Mouse (Mus musculus): ENCODE data around the gene 1190005I06Rik. TPM values are rescaled to one million over a fixed set of nuclear protein-coding genes. Genes with fewer than 3 reads are reported as not detected.

1190005I06Rik gene
- 6.5 and 11.8 TPM in 2 replicates for polyA plus RNA-seq (2016; fragmentation: Nextera tagmentation; extraction: Ambion mirVana)

DNA sequence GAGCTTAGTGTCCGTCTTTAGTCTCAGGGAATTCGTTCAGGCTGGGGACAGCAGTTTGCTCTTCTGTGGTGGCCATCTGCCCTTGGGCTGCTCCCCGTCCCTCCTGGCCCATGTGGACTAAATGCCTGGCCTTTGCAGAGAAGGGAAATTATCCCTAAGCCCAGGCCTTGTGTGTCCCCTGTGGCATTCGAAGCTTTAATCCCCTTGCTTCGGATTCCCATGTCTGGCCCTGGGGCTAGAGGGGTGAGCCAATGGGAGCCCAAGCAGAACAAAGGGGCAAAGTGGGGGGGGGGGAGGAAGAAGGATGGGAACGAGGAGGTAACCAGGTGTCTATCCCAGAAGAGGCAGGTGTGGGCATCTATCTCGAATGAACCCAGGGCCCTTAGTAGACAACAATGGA lies at the start of gene 1190005I06Rik:
Gene 1190005I06Rik, minus strand, starts transcription at position 101 of the 400 bp plus-strand sequence.
- Histone ChIP-seq H3K4me2 (replicated peaks) (no peak within 1 kb of the TSS), H3K9me3 (no peaks in the 10 kb centered on the region), H3K27me3 (no peaks in the 10 kb centered on the region), H3K4me1 (no peaks in the 10 kb centered on the region; the same call in 1 of the 2 replicates), H3K4me3 (no peak within 1 kb of the TSS), H3K36me3 (0 out of 2 replicates have a peak, but pooled peaks cover 9% of the 10 kb centered on the region), H3K27ac (no peak within 1 kb of the TSS), H3K9ac (no peak within 1 kb of the TSS)
- ATAC-seq (ENCODE audit: insufficient number of reproducible peaks, insufficient read depth, low FRiP score, low TSS enrichment) = no peak
- WGBS = 31% methylated on average over 7 of the region's 7 CpGs

DNA sequence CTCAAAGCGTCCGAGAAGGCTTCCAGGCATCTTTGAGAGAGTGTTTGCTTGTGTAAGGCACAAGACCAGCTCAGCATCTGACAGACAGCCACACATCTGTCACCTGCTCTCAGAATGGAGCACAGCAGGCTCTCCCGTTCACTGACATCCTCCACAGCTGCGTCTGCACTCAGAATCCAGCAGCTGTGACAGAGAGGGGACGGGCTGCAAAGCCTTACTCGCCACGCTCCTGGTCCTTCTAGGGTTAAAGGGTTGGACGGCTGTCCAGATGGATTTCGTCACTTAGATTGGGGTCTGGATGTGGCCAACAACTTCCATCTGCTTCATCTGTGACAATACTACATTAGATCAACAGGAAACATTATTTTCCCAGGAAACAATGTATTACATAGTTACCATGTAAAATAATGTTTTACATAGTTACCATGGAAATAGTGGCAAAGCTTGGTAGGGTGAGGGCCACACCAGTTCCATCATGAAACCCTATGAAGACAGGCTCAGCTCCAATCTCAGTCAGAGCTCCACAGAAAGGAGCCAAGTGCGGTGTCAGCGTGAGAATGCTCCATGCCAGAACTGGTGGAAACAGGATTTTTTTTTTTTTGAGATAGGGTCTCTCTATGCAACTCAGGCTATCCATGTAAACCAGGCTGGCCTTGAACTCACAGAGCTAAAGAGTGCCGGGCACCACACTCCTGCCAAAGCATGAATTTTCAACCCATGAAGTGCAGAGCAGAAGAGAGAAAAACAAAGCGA lies 49.1 kb upstream of the 1190005I06Rik start:
- Histone ChIP-seq H3K27me3 (no peaks in the 10 kb centered on the region), H3K4me3 (no peak overlapping the region), H3K4me2 (replicated peaks) (no peak overlapping the region), H3K27ac (no peak overlapping the region), H3K9ac (no peak overlapping the region), H3K4me1 (0 out of 2 replicates have a peak, but pooled peaks cover 5% of the 10 kb centered on the region), H3K9me3 (no peaks in the 10 kb centered on the region), H3K36me3 (no peaks in the 10 kb centered on the region)
- ATAC-seq (ENCODE audit: insufficient number of reproducible peaks, insufficient read depth, low FRiP score, low TSS enrichment) = no peak
- WGBS = 58% methylated on average over 13 of the region's 13 CpGs

- H3K9me3 ChIP-seq = no peaks in the 10 kb centered on the region
- no peaks in the 10 kb centered on the region for H3K36me3 ChIP-seq
- H3K4me3 ChIP-seq = no peak overlapping the region
- 53% methylated on average over 22 of the region's 22 CpGs for WGBS
- no peak overlapping the region for H3K4me2 ChIP-seq (replicated peaks)
- H3K27ac ChIP-seq = no peak overlapping the region
- 0 out of 2 replicates have a peak, but pooled peaks cover 5% of the 10 kb centered on the region for H3K4me1 ChIP-seq
- no peak for ATAC-seq (ENCODE audit: insufficient number of reproducible peaks, insufficient read depth, low FRiP score, low TSS enrichment)
- H3K27me3 ChIP-seq = no peaks in the 10 kb centered on the region
- no peak overlapping the region; the same call in 1 of the 2 replicates for H3K9ac ChIP-seq
These were observed 46.5 kb upstream of the 1190005I06Rik start for GRCm38 (mm10) chr8:120693861-120694493.

DNA sequence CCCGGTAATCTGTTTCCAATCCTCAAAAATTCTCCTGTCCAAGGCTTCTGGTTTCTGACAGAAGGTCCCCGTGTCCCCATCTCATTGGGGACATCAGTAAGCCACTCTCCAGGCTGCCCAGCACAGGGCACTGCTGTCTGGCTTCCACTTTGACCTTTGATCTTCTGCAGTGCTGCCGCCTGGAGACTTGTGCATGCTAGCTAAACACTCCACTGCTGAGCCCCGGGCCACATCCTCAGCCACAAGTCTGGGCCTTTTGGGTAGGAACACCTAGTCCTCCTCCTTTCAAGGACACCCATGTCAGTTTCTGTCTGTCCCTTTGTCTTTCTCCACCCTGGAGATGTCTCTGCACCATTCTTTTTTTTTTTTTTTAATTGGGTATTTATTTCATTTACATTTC lies 45.5 kb upstream of the 1190005I06Rik start:
- Histone ChIP-seq H3K27me3 (no peaks in the 10 kb centered on the region), H3K4me1 (0 out of 2 replicates have a peak, but pooled peaks cover 5% of the 10 kb centered on the region), H3K9ac (no peak overlapping the region), H3K4me2 (replicated peaks) (no peak overlapping the region), H3K27ac (no peak overlapping the region), H3K4me3 (no peak overlapping the region), H3K36me3 (no peaks in the 10 kb centered on the region), H3K9me3 (no peaks in the 10 kb centered on the region)
- WGBS = 47% methylated on average over 4 of the region's 4 CpGs
- no peak for ATAC-seq (ENCODE audit: insufficient number of reproducible peaks, insufficient read depth, low FRiP score, low TSS enrichment)

GRCm38 (mm10) chr8:120688511-120688910 lies 41.1 kb upstream of the 1190005I06Rik start:
- Histone ChIP-seq H3K4me2 (replicated peaks) (no peak overlapping the region), H3K9me3 (no peaks in the 10 kb centered on the region), H3K9ac (no peak overlapping the region), H3K27me3 (no peaks in the 10 kb centered on the region), H3K36me3 (no peaks in the 10 kb centered on the region), H3K27ac (no peak overlapping the region), H3K4me1 (peaks cover 21% of the 10 kb centered on the region; the same call in 1 of the 2 replicates), H3K4me3 (no peak overlapping the region)
- 87% methylated on average over 7 of the region's 7 CpGs for WGBS
- ATAC-seq (ENCODE audit: insufficient number of reproducible peaks, insufficient read depth, low FRiP score, low TSS enrichment) = no peak

- Histone ChIP-seq H3K4me1 (peaks cover 21% of the 10 kb centered on the region; the same call in 1 of the 2 replicates), H3K27me3 (no peaks in the 10 kb centered on the region), H3K27ac (no peak overlapping the region), H3K9ac (no peak overlapping the region), H3K36me3 (no peaks in the 10 kb centered on the region), H3K4me3 (no peak overlapping the region), H3K4me2 (replicated peaks) (no peak overlapping the region), H3K9me3 (no peaks in the 10 kb centered on the region)
- no peak for ATAC-seq (ENCODE audit: insufficient number of reproducible peaks, insufficient read depth, low FRiP score, low TSS enrichment)
- 80% methylated on average over 8 of the region's 8 CpGs for WGBS
These were observed 40.4 kb upstream of the 1190005I06Rik start for GRCm38 (mm10) chr8:120687786-120688185.

GRCm38 (mm10) chr8:120686576-120686975 lies 39.1 kb upstream of the 1190005I06Rik start:
- Histone ChIP-seq H3K4me2 (replicated peaks) (no peak overlapping the region), H3K9me3 (no peaks in the 10 kb centered on the region), H3K27ac (no peak overlapping the region), H3K4me3 (no peak overlapping the region), H3K36me3 (no peaks in the 10 kb centered on the region), H3K9ac (no peak overlapping the region), H3K27me3 (no peaks in the 10 kb centered on the region), H3K4me1 (peaks cover 21% of the 10 kb centered on the region; the same call in 1 of the 2 replicates)
- 78% methylated on average over 5 of the region's 5 CpGs for WGBS
- ATAC-seq (ENCODE audit: insufficient number of reproducible peaks, insufficient read depth, low FRiP score, low TSS enrichment) = no peak

DNA sequence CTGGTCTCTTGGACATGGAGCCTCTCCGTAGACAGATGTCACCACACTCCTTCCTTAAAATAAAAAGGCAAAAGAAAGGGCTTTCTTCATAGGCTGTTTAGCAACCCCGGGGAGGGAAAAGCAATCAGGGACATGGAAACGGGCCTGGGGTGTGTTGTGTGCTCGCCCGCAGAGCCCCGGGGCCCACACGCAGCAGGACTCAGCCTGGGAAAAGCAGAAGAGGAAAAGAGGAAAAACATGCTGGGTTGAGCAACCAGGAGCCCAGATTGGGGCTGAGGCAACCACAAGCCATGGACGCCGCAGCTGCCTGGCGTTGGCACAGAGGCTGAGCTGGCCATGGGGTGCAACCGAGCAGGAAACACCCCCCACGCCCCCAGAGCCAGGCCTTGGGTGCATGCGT lies 38.6 kb upstream of the 1190005I06Rik start:
- H3K4me2 ChIP-seq (replicated peaks) = no peak overlapping the region
- H3K36me3 ChIP-seq = no peaks in the 10 kb centered on the region
- H3K9me3 ChIP-seq = no peaks in the 10 kb centered on the region
- no peak overlapping the region for H3K27ac ChIP-seq
- H3K27me3 ChIP-seq = no peaks in the 10 kb centered on the region
- peaks cover 21% of the 10 kb centered on the region; the same call in 1 of the 2 replicates for H3K4me1 ChIP-seq
- 85% methylated on average over 13 of the region's 13 CpGs for WGBS
- no peak overlapping the region for H3K4me3 ChIP-seq
- no peak for ATAC-seq (ENCODE audit: insufficient number of reproducible peaks, insufficient read depth, low FRiP score, low TSS enrichment)
- H3K9ac ChIP-seq = no peak overlapping the region

- Histone ChIP-seq H3K4me1 (peaks cover 21% of the 10 kb centered on the region; the same call in 1 of the 2 replicates), H3K9me3 (no peaks in the 10 kb centered on the region), H3K27me3 (no peaks in the 10 kb centered on the region), H3K9ac (no peak overlapping the region), H3K4me3 (no peak overlapping the region), H3K36me3 (no peaks in the 10 kb centered on the region), H3K27ac (peak overlapping the region; percentile 60; the same call in 1 of the 2 replicates), H3K4me2 (replicated peaks) (no peak overlapping the region)
- WGBS = 75% methylated on average over 8 of the region's 8 CpGs
- ATAC-seq (ENCODE audit: insufficient number of reproducible peaks, insufficient read depth, low FRiP score, low TSS enrichment) = no peak
These were observed 38.2 kb upstream of the 1190005I06Rik start for GRCm38 (mm10) chr8:120685591-120685990.

DNA sequence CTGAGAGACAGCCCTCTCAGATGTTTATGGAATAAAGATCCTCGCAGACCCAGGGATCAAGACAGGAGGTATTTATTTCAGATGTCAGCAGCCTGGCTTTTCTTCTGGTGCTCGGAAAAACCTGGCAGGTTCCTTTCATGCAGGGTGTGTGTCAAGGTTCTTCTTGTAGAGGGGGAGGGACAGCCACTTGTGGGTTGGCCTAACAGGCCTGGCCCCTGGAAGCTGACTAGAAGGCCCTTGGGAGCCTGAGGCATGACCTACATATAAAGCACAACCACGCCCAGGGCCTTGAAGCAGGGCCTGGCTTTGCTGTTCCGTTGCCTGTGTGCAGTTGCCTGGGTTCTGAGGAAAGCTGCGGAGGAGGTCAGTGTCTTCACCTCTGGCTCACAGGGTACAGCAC lies 37.7 kb upstream of the 1190005I06Rik start:
- Histone ChIP-seq H3K9me3 (no peaks in the 10 kb centered on the region), H3K4me2 (replicated peaks) (no peak overlapping the region), H3K4me3 (no peak overlapping the region), H3K27me3 (no peaks in the 10 kb centered on the region), H3K36me3 (no peaks in the 10 kb centered on the region), H3K9ac (no peak overlapping the region), H3K27ac (0 out of 2 replicates have a peak overlapping the region, but pooled peaks have one; percentile 60), H3K4me1 (peaks cover 21% of the 10 kb centered on the region; the same call in 1 of the 2 replicates)
- 42% methylated on average over 5 of the region's 5 CpGs for WGBS
- no peak for ATAC-seq (ENCODE audit: insufficient number of reproducible peaks, insufficient read depth, low FRiP score, low TSS enrichment)

DNA sequence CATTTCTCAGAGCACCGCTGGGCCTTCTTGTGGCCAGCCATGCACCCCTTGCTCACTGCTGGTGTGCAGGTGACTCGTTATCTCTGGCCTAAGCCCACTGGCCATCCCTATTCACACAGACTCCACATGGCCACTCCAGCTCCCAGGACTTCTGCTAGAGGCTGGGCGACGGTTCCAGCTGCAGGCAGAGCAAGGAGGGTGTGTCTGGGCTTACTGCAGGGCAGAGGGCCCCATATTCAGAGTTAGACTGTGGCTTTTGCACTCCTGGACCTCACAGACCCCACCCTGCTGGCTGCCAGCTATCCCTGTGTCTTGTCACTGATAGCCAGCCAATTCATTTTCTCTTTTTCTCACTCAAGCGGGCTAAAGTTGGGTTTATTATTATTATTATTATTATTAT lies 36.6 kb upstream of the 1190005I06Rik start:
- WGBS = 63% methylated on average over 5 of the region's 5 CpGs
- no peaks in the 10 kb centered on the region for H3K27me3 ChIP-seq
- no peak for ATAC-seq (ENCODE audit: insufficient number of reproducible peaks, insufficient read depth, low FRiP score, low TSS enrichment)
- peaks cover 21% of the 10 kb centered on the region; the same call in 1 of the 2 replicates for H3K4me1 ChIP-seq
- H3K27ac ChIP-seq = no peak overlapping the region
- no peak overlapping the region for H3K4me2 ChIP-seq (replicated peaks)
- no peaks in the 10 kb centered on the region for H3K9me3 ChIP-seq
- no peak overlapping the region for H3K9ac ChIP-seq
- H3K36me3 ChIP-seq = no peaks in the 10 kb centered on the region
- no peak overlapping the region for H3K4me3 ChIP-seq

- ATAC-seq (ENCODE audit: insufficient number of reproducible peaks, insufficient read depth, low FRiP score, low TSS enrichment) = no peak
- Histone ChIP-seq H3K27ac (no peak overlapping the region), H3K4me2 (replicated peaks) (no peak overlapping the region), H3K4me3 (no peak overlapping the region), H3K4me1 (peaks cover 21% of the 10 kb centered on the region; the same call in 1 of the 2 replicates), H3K27me3 (no peaks in the 10 kb centered on the region), H3K36me3 (no peaks in the 10 kb centered on the region), H3K9ac (no peak overlapping the region), H3K9me3 (no peaks in the 10 kb centered on the region)
- WGBS = 18% methylated on average over 10 of the region's 10 CpGs
These were observed 36.2 kb upstream of the 1190005I06Rik start for GRCm38 (mm10) chr8:120683602-120684001.
